Mouse (Mus musculus): ENCODE results near the gene Ostm1. TPM values are rescaled to one million over a fixed set of nuclear protein-coding genes. Genes with fewer than 3 reads are reported as not detected.

Gene Ostm1
- polyA plus RNA-seq (2012) = 5.2 and 5.8 TPM in 2 replicates

GRCm38 (mm10) chr10:42583157-42583872 is at the start of gene Ostm1, which contains the start of gene Nr2e1:
Gene Ostm1, plus strand, starts transcription at chr10:42583822.
Gene Nr2e1, minus strand, starts transcription at chr10:42583632.
- TF ChIP-seq GATA1 (IDR thresholded peaks at IDR 0.05; ENCODE audit: low read length) = no peak

GRCm38 (mm10) chr10:42533836-42534453 is 49.7 kb upstream of the Ostm1 start:
- TF ChIP-seq GATA1 (IDR thresholded peaks at IDR 0.05; ENCODE audit: low read length) = peak; percentile 82

- peak; percentile 81 for TF ChIP-seq GATA1 (IDR thresholded peaks at IDR 0.05; ENCODE audit: low read length)
Observed at GRCm38 (mm10) chr10:42537571-42538316, 45.9 kb upstream of the Ostm1 start.

- no peak for TF ChIP-seq GATA1 (IDR thresholded peaks at IDR 0.05; ENCODE audit: low read length)
Observed at GRCm38 (mm10) chr10:42545707-42546503, 37.7 kb upstream of the Ostm1 start.

GRCm38 (mm10) chr10:42546507-42546906 is 37.1 kb upstream of the Ostm1 start:
- TF ChIP-seq GATA1 (IDR thresholded peaks at IDR 0.05; ENCODE audit: low read length) = no peak

GRCm38 (mm10) chr10:42559581-42560200 is 23.9 kb upstream of the Ostm1 start:
- no peak for TF ChIP-seq GATA1 (IDR thresholded peaks at IDR 0.05; ENCODE audit: low read length)

- TF ChIP-seq GATA1 (IDR thresholded peaks at IDR 0.05; ENCODE audit: low read length) = no peak
Observed at GRCm38 (mm10) chr10:42562272-42562671, 21.4 kb upstream of the Ostm1 start.

- TF ChIP-seq GATA1 (IDR thresholded peaks at IDR 0.05; ENCODE audit: low read length) = no peak
Observed at GRCm38 (mm10) chr10:42572567-42572966, 11.1 kb upstream of the Ostm1 start.

- no peak for TF ChIP-seq GATA1 (IDR thresholded peaks at IDR 0.05; ENCODE audit: low read length)
Observed at GRCm38 (mm10) chr10:42572971-42573370, 10.7 kb upstream of the Ostm1 start.

GRCm38 (mm10) chr10:42574639-42575038 is 9.0 kb upstream of the Ostm1 start:
- no peak for TF ChIP-seq GATA1 (IDR thresholded peaks at IDR 0.05; ENCODE audit: low read length)

GRCm38 (mm10) chr10:42577525-42578280 is 5.9 kb upstream of the Ostm1 start:
- TF ChIP-seq GATA1 (IDR thresholded peaks at IDR 0.05; ENCODE audit: low read length) = no peak

GRCm38 (mm10) chr10:42578281-42578675 is 5.3 kb upstream of the Ostm1 start:
- TF ChIP-seq GATA1 (IDR thresholded peaks at IDR 0.05; ENCODE audit: low read length) = no peak

GRCm38 (mm10) chr10:42578698-42579474 is 4.7 kb upstream of the Ostm1 start:
- TF ChIP-seq GATA1 (IDR thresholded peaks at IDR 0.05; ENCODE audit: low read length) = no peak
